Mouse (Mus musculus): ENCODE measurements around the gene Ggt5. TPM values are rescaled to one million over a fixed set of nuclear protein-coding genes. Genes with fewer than 3 reads are reported as not detected.

The Ggt5 gene
- 0.21 and 0.41 TPM in 2 replicates for polyA plus RNA-seq (2016; fragmentation: Nextera tagmentation; extraction: Ambion mirVana)

DNA sequence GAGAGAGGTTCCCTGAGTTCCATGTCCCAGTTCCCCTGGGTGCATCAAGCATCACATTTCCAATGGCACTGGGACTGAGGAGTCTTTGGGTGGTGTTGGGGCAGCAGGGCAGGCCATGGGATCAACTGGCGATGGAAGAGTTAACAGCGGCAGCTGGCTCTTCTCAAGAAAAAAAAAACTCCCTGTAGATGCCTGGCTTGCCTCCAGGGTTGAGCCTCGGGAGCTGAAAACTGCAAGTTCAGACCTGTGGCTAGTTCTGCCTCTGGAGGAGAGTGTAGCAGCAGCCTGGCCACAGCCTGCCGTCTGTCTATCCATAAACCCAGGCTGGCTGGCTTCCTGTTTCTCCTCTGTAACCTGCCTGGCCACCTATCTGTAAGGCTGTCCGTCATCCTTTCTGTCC, at the start of gene Ggt5:
Ggt5 (plus strand) TSS at position 212 of the 400 bp plus-strand sequence.
- 0 out of 2 replicates have a peak within 1 kb of the TSS, but pooled peaks have one; percentile 3 for H3K4me2 ChIP-seq
- no peak for ATAC-seq
- WGBS (ENCODE audit: insufficient replicate concordance) = 21% methylated on average over 5 of the region's 5 CpGs

DNA sequence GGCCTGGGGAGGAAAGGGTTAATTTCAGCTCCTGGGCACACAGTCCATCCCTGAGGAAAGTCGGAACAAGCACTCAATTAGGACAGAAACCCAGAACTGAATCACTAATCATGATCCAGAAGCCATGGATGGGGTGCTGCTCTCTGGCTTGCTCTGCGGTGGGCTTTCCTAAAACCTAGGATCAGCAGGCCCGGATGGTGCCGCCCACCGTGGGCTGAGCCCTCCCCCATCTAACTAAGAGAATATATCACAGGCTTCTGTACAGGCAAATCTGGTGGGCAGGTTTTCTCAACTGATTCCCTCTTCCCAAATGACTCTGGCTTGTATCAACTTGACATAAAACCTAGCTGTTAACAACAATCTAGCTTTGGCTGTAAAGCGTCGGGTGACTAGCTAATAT, 41.2 kb upstream of the Ggt5 start:
- no peak overlapping the region for H3K4me3 ChIP-seq
- H3K27me3 ChIP-seq (replicated peaks) = no peaks in the 10 kb centered on the region; the same call in 1 of the 2 replicates
- H3K4me2 ChIP-seq = no peak overlapping the region
- H3K9me3 ChIP-seq (replicated peaks) = no peaks in the 10 kb centered on the region
- no peaks in the 10 kb centered on the region for H3K36me3 ChIP-seq
- H3K27ac ChIP-seq = no peak overlapping the region
- 0 out of 2 replicates have a peak, but pooled peaks cover 7% of the 10 kb centered on the region for H3K4me1 ChIP-seq
- H3K9ac ChIP-seq = no peak overlapping the region
- WGBS (ENCODE audit: insufficient replicate concordance) = 71% methylated on average over 7 of the region's 7 CpGs
- no peak for ATAC-seq

More for the DNA sequence above, at the start of gene Ggt5:
- H3K4me1 ChIP-seq = peaks cover 26% of the 10 kb centered on the region
- H3K27ac ChIP-seq = no peak within 1 kb of the TSS
- H3K27me3 ChIP-seq (replicated peaks) = peaks cover 16% of the 10 kb centered on the region
- H3K36me3 ChIP-seq = no peaks in the 10 kb centered on the region
- no peak within 1 kb of the TSS for H3K9ac ChIP-seq
- no peak within 1 kb of the TSS for H3K4me3 ChIP-seq
- no peaks in the 10 kb centered on the region for H3K9me3 ChIP-seq (replicated peaks)

- Histone ChIP-seq H3K36me3 (no peaks in the 10 kb centered on the region), H3K4me2 (no peak overlapping the region), H3K27me3 (replicated peaks) (no peaks in the 10 kb centered on the region; the same call in 1 of the 2 replicates), H3K9ac (no peak overlapping the region), H3K4me3 (no peak overlapping the region), H3K27ac (no peak overlapping the region), H3K9me3 (replicated peaks) (no peaks in the 10 kb centered on the region), H3K4me1 (0 out of 2 replicates have a peak, but pooled peaks cover 7% of the 10 kb centered on the region)
- WGBS (ENCODE audit: insufficient replicate concordance) = 67% methylated on average over 14 of the region's 14 CpGs
- no peak for ATAC-seq
Observed at GRCm38 (mm10) chr10:75548486-75548885, 40.7 kb upstream of the Ggt5 start.

DNA sequence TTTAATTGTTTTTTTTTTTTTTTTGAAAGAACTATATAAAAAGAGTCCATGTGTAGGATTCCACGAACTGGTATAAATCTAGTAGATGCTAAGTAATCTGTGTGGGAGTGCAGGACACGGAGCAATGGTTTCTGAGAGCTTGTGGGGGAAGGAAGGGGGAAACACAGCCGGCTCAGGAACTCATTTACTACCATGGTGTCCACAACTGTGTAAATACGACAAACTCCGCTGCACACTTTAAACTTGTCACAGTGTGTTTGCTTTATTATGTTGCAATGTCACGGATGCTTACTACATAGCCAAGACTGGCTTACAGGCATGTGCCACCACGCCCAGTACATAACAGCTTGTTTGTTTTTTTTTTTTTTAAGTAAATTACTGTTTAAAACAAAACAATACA, 39.3 kb upstream of the Ggt5 start:
- Histone ChIP-seq H3K4me2 (no peak overlapping the region), H3K36me3 (no peaks in the 10 kb centered on the region), H3K4me3 (no peak overlapping the region), H3K4me1 (peaks cover 12% of the 10 kb centered on the region), H3K9ac (no peak overlapping the region), H3K9me3 (replicated peaks) (no peaks in the 10 kb centered on the region), H3K27ac (no peak overlapping the region), H3K27me3 (replicated peaks) (no peaks in the 10 kb centered on the region; the same call in 1 of the 2 replicates)
- peak; percentile 15; the same call in 1 of the 2 replicates for ATAC-seq
- WGBS (ENCODE audit: insufficient replicate concordance) = 55% methylated on average over 7 of the region's 7 CpGs

- H3K4me1 ChIP-seq = peaks cover 12% of the 10 kb centered on the region
- H3K27me3 ChIP-seq (replicated peaks) = peaks cover 4% of the 10 kb centered on the region; the same call in 1 of the 2 replicates
- no peak overlapping the region for H3K4me3 ChIP-seq
- WGBS (ENCODE audit: insufficient replicate concordance) = 19% methylated on average over 12 of the region's 12 CpGs
- no peak overlapping the region for H3K9ac ChIP-seq
- 0 out of 2 replicates have a peak overlapping the region, but pooled peaks have one; percentile 4 for H3K4me2 ChIP-seq
- no peaks in the 10 kb centered on the region for H3K9me3 ChIP-seq (replicated peaks)
- H3K36me3 ChIP-seq = no peaks in the 10 kb centered on the region
- H3K27ac ChIP-seq = no peak overlapping the region
- ATAC-seq = no peak
Observed at GRCm38 (mm10) chr10:75551175-75551574, 38.0 kb upstream of the Ggt5 start.

DNA sequence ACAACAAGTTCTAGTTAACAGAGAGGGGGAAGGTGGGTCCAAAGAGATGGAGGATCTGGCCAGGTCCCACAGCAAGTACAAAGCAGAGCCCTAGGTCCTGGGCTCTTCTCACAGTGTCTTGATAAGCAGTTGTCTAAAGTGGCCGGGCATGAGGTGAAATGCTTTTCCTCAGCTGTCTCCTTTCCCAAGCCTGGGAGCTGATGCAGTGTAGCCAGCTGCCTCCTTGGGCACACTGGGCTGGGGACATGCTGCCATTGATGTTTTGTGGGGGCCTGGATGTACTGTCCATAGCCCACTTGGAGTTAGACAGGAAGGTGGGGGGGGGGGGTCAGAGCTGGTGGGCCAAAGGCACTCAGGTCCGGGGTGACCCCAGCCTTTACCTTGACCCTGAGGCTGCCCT, 37.0 kb upstream of the Ggt5 start:
- 56% methylated on average over 2 of the region's 2 CpGs for WGBS (ENCODE audit: insufficient replicate concordance)
- no peak overlapping the region for H3K4me3 ChIP-seq
- peaks cover 13% of the 10 kb centered on the region; the same call in 1 of the 2 replicates for H3K27me3 ChIP-seq (replicated peaks)
- no peak overlapping the region for H3K9ac ChIP-seq
- no peak for ATAC-seq
- no peaks in the 10 kb centered on the region for H3K9me3 ChIP-seq (replicated peaks)
- H3K4me2 ChIP-seq = no peak overlapping the region
- H3K27ac ChIP-seq = no peak overlapping the region
- H3K4me1 ChIP-seq = peaks cover 12% of the 10 kb centered on the region
- H3K36me3 ChIP-seq = no peaks in the 10 kb centered on the region

- no peak for ATAC-seq
- Histone ChIP-seq H3K9ac (no peak overlapping the region), H3K9me3 (replicated peaks) (no peaks in the 10 kb centered on the region), H3K27me3 (replicated peaks) (peaks cover 21% of the 10 kb centered on the region), H3K36me3 (no peaks in the 10 kb centered on the region), H3K4me1 (peaks cover 12% of the 10 kb centered on the region), H3K27ac (no peak overlapping the region), H3K4me2 (no peak overlapping the region), H3K4me3 (no peak overlapping the region)
- 64% methylated on average over 13 of the region's 13 CpGs for WGBS (ENCODE audit: insufficient replicate concordance)
Observed at GRCm38 (mm10) chr10:75552701-75553450, 36.3 kb upstream of the Ggt5 start.

DNA sequence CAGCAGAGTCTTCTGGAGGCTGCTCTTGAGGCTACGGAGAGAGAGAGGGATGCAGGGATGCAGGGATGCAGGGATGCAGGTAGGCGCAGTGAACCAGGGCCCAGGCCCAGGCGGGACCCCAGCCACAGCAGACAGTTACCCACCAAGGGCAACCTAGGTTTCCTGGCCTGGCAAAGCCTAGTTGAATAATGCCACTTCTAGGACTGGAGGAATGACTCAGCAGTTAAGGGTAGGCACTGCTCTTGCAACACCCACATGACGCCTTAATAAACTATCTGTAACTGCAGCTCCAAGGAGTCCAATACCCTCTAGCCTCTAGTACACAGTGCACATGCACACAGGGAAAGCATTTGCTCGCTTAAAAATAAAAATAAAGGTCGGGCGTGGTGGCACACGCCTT, 35.0 kb upstream of the Ggt5 start:
- H3K9ac ChIP-seq = no peak overlapping the region
- WGBS (ENCODE audit: insufficient replicate concordance) = 67% methylated on average over 8 of the region's 8 CpGs
- no peaks in the 10 kb centered on the region for H3K36me3 ChIP-seq
- H3K27me3 ChIP-seq (replicated peaks) = peaks cover 33% of the 10 kb centered on the region
- ATAC-seq = 0 out of 2 replicates have a peak, but pooled peaks have one; percentile 50
- peaks cover 12% of the 10 kb centered on the region for H3K4me1 ChIP-seq
- H3K27ac ChIP-seq = no peak overlapping the region
- H3K4me3 ChIP-seq = no peak overlapping the region
- H3K9me3 ChIP-seq (replicated peaks) = no peaks in the 10 kb centered on the region
- no peak overlapping the region for H3K4me2 ChIP-seq

- Histone ChIP-seq H3K9me3 (replicated peaks) (no peaks in the 10 kb centered on the region), H3K4me3 (no peak overlapping the region), H3K4me1 (peaks cover 19% of the 10 kb centered on the region), H3K4me2 (no peak overlapping the region), H3K36me3 (no peaks in the 10 kb centered on the region), H3K27me3 (replicated peaks) (peaks cover 47% of the 10 kb centered on the region), H3K9ac (no peak overlapping the region), H3K27ac (no peak overlapping the region)
- ATAC-seq = no peak
- WGBS (ENCODE audit: insufficient replicate concordance) = 76% methylated on average over 6 of the region's 6 CpGs
Observed at GRCm38 (mm10) chr10:75555557-75555956, 33.6 kb upstream of the Ggt5 start.

GRCm38 (mm10) chr10:75556026-75556425, 33.1 kb upstream of the Ggt5 start:
- Histone ChIP-seq H3K4me2 (no peak overlapping the region), H3K9ac (no peak overlapping the region), H3K27me3 (replicated peaks) (peaks cover 52% of the 10 kb centered on the region), H3K9me3 (replicated peaks) (no peaks in the 10 kb centered on the region), H3K36me3 (no peaks in the 10 kb centered on the region), H3K27ac (no peak overlapping the region), H3K4me1 (peaks cover 16% of the 10 kb centered on the region), H3K4me3 (no peak overlapping the region)
- WGBS (ENCODE audit: insufficient replicate concordance) = 71% methylated on average over 9 of the region's 9 CpGs
- ATAC-seq = no peak

- H3K4me1 ChIP-seq = peaks cover 12% of the 10 kb centered on the region
- H3K27me3 ChIP-seq (replicated peaks) = peaks cover 74% of the 10 kb centered on the region
- no peak overlapping the region for H3K9ac ChIP-seq
- H3K36me3 ChIP-seq = no peaks in the 10 kb centered on the region
- WGBS (ENCODE audit: insufficient replicate concordance) = 26% methylated on average over 3 of the region's 3 CpGs
- H3K9me3 ChIP-seq (replicated peaks) = no peaks in the 10 kb centered on the region
- no peak overlapping the region for H3K4me3 ChIP-seq
- ATAC-seq = no peak
- no peak overlapping the region for H3K27ac ChIP-seq
- no peak overlapping the region for H3K4me2 ChIP-seq
Observed at GRCm38 (mm10) chr10:75558515-75558914, 30.6 kb upstream of the Ggt5 start.

- H3K36me3 ChIP-seq = no peaks in the 10 kb centered on the region
- peaks cover 15% of the 10 kb centered on the region for H3K4me1 ChIP-seq
- H3K27ac ChIP-seq = no peak overlapping the region
- no peak for ATAC-seq
- H3K4me2 ChIP-seq = peak overlapping the region; percentile 69
- H3K9ac ChIP-seq = no peak overlapping the region
- H3K4me3 ChIP-seq = no peak overlapping the region
- peaks cover 80% of the 10 kb centered on the region for H3K27me3 ChIP-seq (replicated peaks)
- no peaks in the 10 kb centered on the region for H3K9me3 ChIP-seq (replicated peaks)
- WGBS (ENCODE audit: insufficient replicate concordance) = 6% methylated on average over 14 of the region's 14 CpGs
Observed at GRCm38 (mm10) chr10:75559041-75559675, 30.0 kb upstream of the Ggt5 start.
